8 mouse cellular contexts compared by ENCODE assay signal in genomic region chr13:58214346-58215252, GRCm38 (mm10). TPM values are rescaled to one million over a fixed set of nuclear protein-coding genes. Genes with fewer than 3 reads are reported as not detected.
A peak's percentile ranks its signal among the peaks of the same experiment; 100 is the strongest.
DNase-seq lines count a peak whose midpoint lies in the region; ATAC-seq and TF ChIP-seq lines count a peak whose summit lies in the region.

No protein-coding gene starts in this region.

- H3K9ac ChIP-seq in forebrain, embryonic 14.5 days (ENCODE audit: low read length), result peak overlapping the region; percentile 95

- no peaks in the 10 kb centered on the region for H3K9me3 ChIP-seq in forebrain, embryonic 14.5 days (replicated peaks; ENCODE audit: control insufficient read depth, low read length)

- peak overlapping the region; percentile 85 for H3K27ac ChIP-seq in forebrain, embryonic 14.5 days (ENCODE audit: low read depth, low read length)

- peaks cover 16% of the 10 kb centered on the region for H3K4me1 ChIP-seq in forebrain, embryonic 14.5 days (ENCODE audit: control insufficient read depth, insufficient read depth, low read length)

- DNase-seq in ovary, postnatal 10 days (ENCODE audit: low spot score), result peak; percentile 1
- DNase-seq in ovary, postnatal 36 days (ENCODE audit: low spot score), result no peak
- DNase-seq in brain, embryonic 14.5 days (ENCODE audit: low read depth), result peak; percentile 45
- peak; percentile 36 for DNase-seq in forebrain, embryonic 14.5 days (ENCODE audit: low spot score)
- DNase-seq in kidney, postnatal 10 days, result peak; percentile 42
- peak; percentile 25 for DNase-seq in mesoderm, embryonic 11.5 days (ENCODE audit: low read depth, low spot score)
- DNase-seq in testis, postnatal 14 days (ENCODE audit: low spot score), result peak; percentile 31
- no peak for DNase-seq in adipocyte (ENCODE audit: low spot score)

- no peaks in the 10 kb centered on the region for H3K27me3 ChIP-seq in forebrain, embryonic 14.5 days (replicated peaks; ENCODE audit: control insufficient read depth, insufficient read depth, low read length)

- ATAC-seq in forebrain, embryonic 14.5 days, result peak; percentile 57

- no peak for TF ChIP-seq CTCF in brain, embryonic 14.5 days (IDR thresholded peaks at IDR 0.05; ENCODE audit: borderline replicate concordance, extremely low read depth, insufficient read depth, insufficient read length)

- 3% methylated on average over 41 of the region's 49 CpGs for WGBS in forebrain, embryonic 14.5 days

- peak overlapping the region; percentile 100 for H3K4me3 ChIP-seq in forebrain, embryonic 14.5 days (ENCODE audit: low read depth, low read length)

- no peaks in the 10 kb centered on the region for H3K36me3 ChIP-seq in forebrain, embryonic 14.5 days (ENCODE audit: control insufficient read depth, insufficient read depth, low read length)

- no peak for TF ChIP-seq POLR2A in brain, embryonic 14.5 days (IDR thresholded peaks at IDR 0.05; ENCODE audit: borderline replicate concordance, extremely low read depth, insufficient read depth, insufficient read length, poor library complexity, severe bottlenecking)

- peak overlapping the region; percentile 66 for H3K4me2 ChIP-seq in forebrain, embryonic 14.5 days (ENCODE audit: low read length)

RNA-seq across cellular contexts. Expression of gene Ubqln1, which starts 0.9 kb away (rescaled TPM):
- polyA plus RNA-seq in brain, embryonic 14.5 days (2012; rRNA removed), result 127 and 128 TPM in 2 replicates
- 95.9 and 108 TPM in 2 replicates for polyA plus RNA-seq in forebrain, embryonic 14.5 days (2014; fragmentation: Nextera tagmentation; extraction: Ambion mirVana)

RNA-seq across cellular contexts. Expression of gene Idnk, which starts 57.1 kb away (rescaled TPM):
- 29.3 and 31.0 TPM in 2 replicates for polyA plus RNA-seq in brain, embryonic 14.5 days (2012; rRNA removed)
- 58.6 and 72.4 TPM in 2 replicates for polyA plus RNA-seq in forebrain, embryonic 14.5 days (2014; fragmentation: Nextera tagmentation; extraction: Ambion mirVana)

Comparison
In these comparisons a context has a peak if more than half of its experiments do, and no peak if none do; other contexts are left out.
1. DNase-seq: peak in ovary, postnatal 10 days (single experiment), brain, embryonic 14.5 days (single experiment), forebrain, embryonic 14.5 days (single experiment), kidney, postnatal 10 days (single experiment), mesoderm, embryonic 11.5 days (single experiment) and testis, postnatal 14 days (single experiment); none in ovary, postnatal 36 days (single experiment) and adipocyte (single experiment).